Mouse (Mus musculus) central nervous system, embryonic 18 days (tissue): ENCODE data around the gene Olfr124. TPM values are rescaled to one million over a fixed set of nuclear protein-coding genes. Genes with fewer than 3 reads are reported as not detected.

Experiments
- polyA plus RNA-seq: library from polyadenylated mRNA; depleted of rRNA; stranded (reverse); fragments of >200 nt; gene quantifications from 2 replicates; pipeline ENCODE4 v1.2.3, GENCODE M21; 2012; rRNA removed

Gene Olfr124
- polyA plus RNA-seq = not detected in 2 replicates

DNA sequence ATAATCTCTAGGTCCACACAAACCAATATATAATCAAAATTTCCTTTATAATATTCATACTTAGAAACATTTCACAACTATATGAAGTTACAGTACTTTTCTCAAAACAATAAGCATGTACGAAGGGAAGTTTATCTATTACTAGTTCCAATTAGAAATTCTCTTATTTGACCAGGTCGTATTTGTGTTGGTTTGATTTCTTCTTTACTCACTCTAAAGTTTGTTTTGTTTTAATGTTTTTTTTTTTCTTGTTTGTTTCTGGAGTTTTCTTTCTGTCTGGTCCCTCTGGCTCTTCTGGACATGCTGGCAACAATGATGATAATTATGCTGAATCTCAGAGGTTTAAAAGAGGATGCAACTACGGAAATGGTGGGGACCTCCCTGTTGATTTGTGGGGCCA lies at the start of gene Olfr124:
Gene Olfr124, plus strand, starts transcription at position 301 of the 400 bp plus-strand sequence.

DNA sequence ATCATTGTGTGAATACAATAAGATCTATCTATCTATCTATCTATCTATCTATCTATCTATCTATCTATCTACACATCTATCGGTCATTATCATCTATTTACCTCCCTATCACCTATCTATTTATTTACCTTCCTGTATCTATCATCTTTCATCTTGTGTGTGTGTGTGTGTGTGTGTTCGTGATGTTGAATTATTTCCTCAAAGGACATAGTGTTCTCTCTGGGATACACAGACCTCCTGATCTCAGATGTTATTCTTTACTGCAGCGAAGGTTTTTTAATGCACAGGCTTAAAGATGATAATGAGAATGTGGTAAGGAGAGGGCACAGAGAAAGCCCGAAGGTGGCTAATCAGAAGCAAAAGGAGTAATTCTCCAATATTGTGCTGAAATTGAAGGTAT lies 31.4 kb upstream of the Olfr124 start, which contains the start of gene Olfr122:
Gene Olfr122, plus strand, starts transcription at position 301 of the 400 bp plus-strand sequence.

DNA sequence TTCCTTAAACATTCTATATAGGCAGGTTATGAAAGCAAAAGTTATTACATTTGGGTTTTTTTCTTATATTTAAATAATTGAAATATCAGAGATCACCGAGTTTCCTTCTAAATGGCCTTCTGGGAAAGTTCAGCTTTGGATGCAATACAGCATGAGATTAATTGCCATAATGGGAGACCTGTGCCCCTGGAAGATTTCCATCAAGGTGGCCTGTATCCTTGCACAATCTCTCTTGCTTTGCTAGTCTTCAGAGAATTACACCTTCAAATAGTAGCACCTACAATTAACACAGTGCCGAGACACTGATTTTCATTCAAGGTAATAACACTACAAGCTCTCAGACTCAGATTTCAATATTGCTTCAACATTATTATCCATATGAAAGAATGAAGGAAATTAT lies 6.5 kb upstream of the Olfr124 start, which contains the start of gene Olfr123:
Gene Olfr123, plus strand, starts transcription at position 301 of the 400 bp plus-strand sequence.

DNA sequence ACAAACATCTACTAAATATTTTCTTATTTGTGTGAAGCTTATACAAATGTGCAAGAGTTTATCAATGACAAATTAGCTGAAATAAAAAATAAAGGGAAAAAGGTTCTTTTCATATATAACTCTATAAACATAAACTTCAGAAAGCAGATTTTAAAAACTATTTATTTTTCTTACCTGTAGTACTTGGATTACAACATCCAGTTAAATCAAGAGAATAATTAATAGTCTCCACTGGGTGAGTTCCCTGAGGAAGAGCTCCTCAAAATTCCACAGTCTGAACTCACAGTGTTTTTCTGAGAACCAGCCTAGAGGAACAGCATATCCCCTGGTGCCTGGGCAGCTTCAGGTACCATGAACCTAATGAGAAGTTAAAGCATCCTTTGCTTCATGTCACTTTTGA lies 33.0 kb downstream of the Olfr124 start, which contains the start of gene Olfr125:
Gene Olfr125, plus strand, starts transcription at position 301 of the 400 bp plus-strand sequence.

DNA sequence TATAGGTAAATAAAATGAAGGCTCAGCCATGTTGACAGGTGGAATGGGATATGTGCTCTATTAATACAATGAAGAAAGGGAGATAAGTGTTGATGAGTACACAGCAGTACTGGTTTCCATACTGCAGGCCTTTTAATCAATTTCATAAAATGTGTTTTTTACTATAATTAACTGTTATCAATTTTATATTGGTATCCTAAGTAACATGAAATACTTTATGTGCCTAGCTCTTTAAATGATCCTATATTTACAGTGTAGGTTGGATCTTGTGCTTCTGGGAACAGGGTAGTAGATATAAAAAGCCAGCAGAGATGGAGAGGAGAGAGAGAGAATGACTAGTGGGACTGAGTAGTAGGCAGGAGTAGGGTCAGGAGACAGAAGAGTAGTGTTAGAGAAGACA lies 47.5 kb downstream of the Olfr124 start, which contains the start of gene Olfr126:
Gene Olfr126, plus strand, starts transcription at position 301 of the 400 bp plus-strand sequence.

Other genes starting within 250 kb of the Olfr124 start
- gene Olfr112, start 230.4 kb upstream of the Olfr124 start, polyA plus RNA-seq = not detected in 2 replicates
- not detected in 2 replicates for gene Olfr113, start 222.2 kb upstream of the Olfr124 start, polyA plus RNA-seq
- not detected in 2 replicates for gene Olfr114, start 207.1 kb upstream of the Olfr124 start, polyA plus RNA-seq
- not detected in 2 replicates for gene Olfr115, start 172.8 kb upstream of the Olfr124 start, polyA plus RNA-seq
- not detected in 2 replicates for gene Olfr116, start 172.7 kb upstream of the Olfr124 start, polyA plus RNA-seq
- gene Olfr117, start 136.1 kb upstream of the Olfr124 start, polyA plus RNA-seq = not detected in 2 replicates
- not detected in 2 replicates for gene Olfr118, start 132.9 kb upstream of the Olfr124 start, polyA plus RNA-seq
- not detected in 2 replicates for gene Olfr119, start 103.3 kb upstream of the Olfr124 start, polyA plus RNA-seq
- not detected in 2 replicates for gene Olfr120, start 78.1 kb upstream of the Olfr124 start, polyA plus RNA-seq
- not detected in 2 replicates for gene Olfr121, start 51.0 kb upstream of the Olfr124 start, polyA plus RNA-seq
- gene Olfr122, start 31.3 kb upstream of the Olfr124 start, polyA plus RNA-seq = not detected in 2 replicates
- gene Olfr123, start 6.4 kb upstream of the Olfr124 start, polyA plus RNA-seq = not detected in 2 replicates
- not detected in 2 replicates for gene Olfr125, start 33.1 kb downstream of the Olfr124 start, polyA plus RNA-seq
- gene Olfr126, start 47.6 kb downstream of the Olfr124 start, polyA plus RNA-seq = not detected in 2 replicates
- not detected in 2 replicates for gene Olfr127, start 100.5 kb downstream of the Olfr124 start, polyA plus RNA-seq
- gene Olfr128, start 120.7 kb downstream of the Olfr124 start, polyA plus RNA-seq = not detected in 2 replicates
- not detected in 2 replicates for gene Olfr761, start 153.2 kb downstream of the Olfr124 start, polyA plus RNA-seq